In genomic region chr1:134747236-134748174, GRCm38 (mm10) we compare ENCODE assay signal across 8 mouse cellular contexts.
DNase-seq lines count a peak whose midpoint lies in the region; ATAC-seq and TF ChIP-seq lines count a peak whose summit lies in the region.

No protein-coding gene starts in this region.

- peak; percentile 84 for ATAC-seq in megakaryocyte progenitor cell, adult 5-6 weeks (replicated peaks; ENCODE audit: poor library complexity)
- ATAC-seq in stomach, postnatal 0 days (ENCODE audit: low FRiP score, low TSS enrichment): 0 out of 2 replicates have a peak, but pooled peaks have one; percentile 5
- no peak for ATAC-seq in hindbrain, embryonic 16.5 days

- in situ Hi-C loops in ES-E14 (cut with MboI; ENCODE audit: low sequenced_read_pairs in 2 of 2, unreplicated experiment in 2 of 2): no loop called here

- WGBS in stomach, postnatal 0 days: 26% methylated on average over 23 of the region's 23 CpGs
- WGBS in hindbrain, embryonic 16.5 days: 24% methylated on average over 23 of the region's 23 CpGs

- H3K36me3 ChIP-seq in ES-E14 (ENCODE audit: control insufficient read depth, insufficient read depth, low read length, poor library complexity, severe bottlenecking): no peaks in the 10 kb centered on the region
- no peaks in the 10 kb centered on the region for H3K36me3 ChIP-seq in stomach, postnatal 0 days (ENCODE audit: control insufficient read depth, insufficient read depth, low read length)
- no peaks in the 10 kb centered on the region for H3K36me3 ChIP-seq in hindbrain, embryonic 16.5 days (ENCODE audit: control insufficient read depth, insufficient read depth, low read length)

- H3K4me2 ChIP-seq in stomach, postnatal 0 days (replicated peaks; ENCODE audit: low read depth): no peak overlapping the region; the same call in 1 of the 2 replicates
- H3K4me2 ChIP-seq in hindbrain, embryonic 16.5 days (ENCODE audit: low read length): no peak overlapping the region

- no peaks in the 10 kb centered on the region for H3K27me3 ChIP-seq in stomach, postnatal 0 days (ENCODE audit: control insufficient read depth, insufficient read depth, low read length)
- no peaks in the 10 kb centered on the region for H3K27me3 ChIP-seq in hindbrain, embryonic 16.5 days (replicated peaks; ENCODE audit: control insufficient read depth, insufficient read depth, low read length)

- TF ChIP-seq EP300 in stomach, postnatal 0 days (optimal IDR thresholded peaks at IDR 0.05): no peak

- H3K4me3 ChIP-seq in ES-E14 (ENCODE audit: insufficient read depth in 1 of 2, low read depth in 1 of 2, low read length in 2 of 2, poor library complexity in 1 of 2, severe bottlenecking in 1 of 2): no peak overlapping the region; a peak in 1 of 4 replicates
- H3K4me3 ChIP-seq in stomach, postnatal 0 days (ENCODE audit: low read depth, low read length): no peak overlapping the region
- no peak overlapping the region for H3K4me3 ChIP-seq in hindbrain, embryonic 16.5 days (ENCODE audit: low read length)

- H3K9me3 ChIP-seq in ES-E14 (ENCODE audit: control insufficient read depth, insufficient read depth, low read depth, low read length): no peaks in the 10 kb centered on the region
- H3K9me3 ChIP-seq in stomach, postnatal 0 days (ENCODE audit: control insufficient read depth, low read length): no peaks in the 10 kb centered on the region
- H3K9me3 ChIP-seq in hindbrain, embryonic 16.5 days (ENCODE audit: control insufficient read depth, low read length): no peaks in the 10 kb centered on the region

- peak; percentile 92 to 93 for DNase-seq in B cell, adult 2 months
- DNase-seq in ES-E14 (ENCODE audit: low read depth, low spot score): peak; percentile 33
- DNase-seq in gastrocnemius, adult 18-20 months (ENCODE audit: low spot score): peak; percentile 68
- peak; percentile 62 for DNase-seq in kidney, postnatal 10 days
- DNase-seq in stomach, postnatal 0 days (ENCODE audit: low spot score): peak; percentile 44
- no peak for DNase-seq in cerebellum, postnatal 36 days

- no peak overlapping the region for H3K9ac ChIP-seq in ES-E14 (ENCODE audit: insufficient read depth, low read depth, low read length, poor library complexity, severe bottlenecking)
- H3K9ac ChIP-seq in stomach, postnatal 0 days (ENCODE audit: low read length): no peak overlapping the region
- H3K9ac ChIP-seq in hindbrain, embryonic 16.5 days (ENCODE audit: low read depth, low read length): no peak overlapping the region

- H3K4me1 ChIP-seq in ES-E14 (ENCODE audit: control insufficient read depth in 2 of 2, insufficient read depth in 2 of 2, low read length in 2 of 2, poor library complexity in 1 of 2): no peaks in the 10 kb centered on the region; a peak in 1 of 4 replicates
- H3K4me1 ChIP-seq in stomach, postnatal 0 days (replicated peaks; ENCODE audit: control insufficient read depth, insufficient read depth): peaks cover 10% of the 10 kb centered on the region; the same call in 1 of the 2 replicates
- H3K4me1 ChIP-seq in hindbrain, embryonic 16.5 days (ENCODE audit: control insufficient read depth, insufficient read depth, low read depth, low read length): no peaks in the 10 kb centered on the region; the same call in 1 of the 2 replicates

- peak; percentile 28 for TF ChIP-seq CTCF in stomach, postnatal 0 days (IDR thresholded peaks at IDR 0.05; ENCODE audit: low read depth)

- no peak overlapping the region for H3K27ac ChIP-seq in ES-E14 (ENCODE audit: insufficient read depth, low read depth, low read length, poor library complexity, severe bottlenecking)
- no peak overlapping the region for H3K27ac ChIP-seq in stomach, postnatal 0 days (replicated peaks)
- H3K27ac ChIP-seq in hindbrain, embryonic 16.5 days (ENCODE audit: low read depth, low read length): no peak overlapping the region

TF ChIP-seq in ES-E14, 5 proteins besides CTCF, POLR2A, EP300 and RAD21:
- TF ChIP-seq ZC3H11A (IDR thresholded peaks at IDR 0.05; ENCODE audit: borderline replicate concordance, low read depth, low read length) (no peak), CHD2 (IDR thresholded peaks at IDR 0.05; ENCODE audit: low read depth, low read length) (no peak), MAFK (IDR thresholded peaks at IDR 0.05; ENCODE audit: insufficient read depth, low read depth, low read length) (no peak)

Comparison
In these comparisons a context has a peak if more than half of its experiments do, and no peak if none do; other contexts are left out.
1. DNase-seq: peak in B cell, adult 2 months (2 of 2), ES-E14 (single experiment), gastrocnemius, adult 18-20 months (single experiment), kidney, postnatal 10 days (single experiment) and stomach, postnatal 0 days (single experiment); none in cerebellum, postnatal 36 days (0 of 2).